Mouse (Mus musculus) spleen, postnatal 14 days (tissue): ENCODE data around the gene Epb41l4b.

ENCODE experiments used
- DNase-seq, 2 experiments: peaks; one replicate each; pipeline ENCODE4 v3.0.0; 2021 to 2022; ENCODE audit warnings: low spot score in 2 of 2

Epb41l4b gene

DNA sequence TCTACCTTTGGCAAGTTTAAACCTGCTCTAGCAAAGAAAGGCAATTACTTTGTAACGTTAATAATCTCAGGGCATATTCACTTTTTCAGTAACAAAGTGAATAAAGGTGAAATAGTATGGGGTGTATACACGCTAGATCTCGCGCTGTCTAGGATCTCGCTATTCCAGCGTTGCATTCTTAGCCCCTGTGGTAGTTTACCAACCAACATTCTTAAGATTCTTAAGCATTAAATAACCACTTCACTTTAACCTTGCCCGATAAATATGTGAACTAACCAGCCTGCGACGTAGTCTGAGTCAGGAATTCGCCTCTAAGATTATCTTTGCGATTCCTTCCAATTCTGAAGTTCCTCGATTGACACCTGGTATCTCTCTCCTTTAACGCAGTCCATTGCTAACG lies 197.1 kb downstream of the Epb41l4b start:
- DNase-seq, result no peak

GRCm38 (mm10) chr4:56944286-56944685 lies 199.0 kb downstream of the Epb41l4b start:
- no peak for DNase-seq

DNA sequence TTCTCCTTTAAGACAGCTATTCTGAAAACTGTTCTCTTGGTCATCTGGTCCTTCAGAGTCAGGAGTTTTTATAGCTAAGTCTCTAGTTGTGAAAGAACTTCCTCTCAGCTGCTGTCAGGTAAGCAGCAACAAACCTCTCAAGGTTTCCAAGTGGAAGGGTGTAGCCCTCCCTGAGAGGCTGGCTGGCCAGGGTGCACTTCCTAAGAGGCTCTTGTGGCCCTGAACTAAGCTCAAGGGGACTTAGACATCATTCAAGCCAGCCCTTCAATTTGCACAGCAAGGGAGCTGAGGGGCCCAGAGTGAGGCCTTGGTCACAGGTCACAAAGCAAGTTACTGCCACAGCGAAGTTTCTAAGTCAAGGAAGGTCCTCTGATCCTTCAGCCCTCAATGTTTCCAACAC lies 200.0 kb downstream of the Epb41l4b start:
- DNase-seq, result no peak

DNA sequence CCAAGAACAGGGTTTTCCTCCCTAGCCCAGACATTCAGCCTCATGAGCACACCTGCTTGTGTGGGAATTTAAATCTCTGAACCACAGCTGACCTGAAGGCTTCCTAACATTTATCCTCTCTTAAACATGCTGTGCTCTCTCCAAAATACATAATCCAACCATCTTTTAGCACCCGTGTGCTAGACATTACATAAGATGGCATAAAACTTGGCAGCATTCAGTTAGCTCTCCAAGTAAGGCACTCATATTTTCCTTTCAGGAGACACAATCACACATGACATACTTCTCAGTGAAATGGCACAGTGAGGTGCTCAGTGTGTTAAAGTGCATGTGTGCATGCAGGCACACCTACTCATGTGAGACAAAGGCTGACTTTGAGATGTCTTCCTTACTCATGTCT lies 200.7 kb downstream of the Epb41l4b start:
- no peak for DNase-seq
